Mouse (Mus musculus): Measurements from ENCODE around the gene Zfp598. TPM values are rescaled to one million over a fixed set of nuclear protein-coding genes. Genes with fewer than 3 reads are reported as not detected.

The Zfp598 gene
- polyA plus RNA-seq, 1 experiment from 2014 or later = 19.4 TPM

GRCm38 (mm10) chr17:24730787-24731186, 61.3 kb downstream of the Zfp598 start:
- H3K4me3 ChIP-seq (ENCODE audit: control insufficient read depth in 1 of 2, insufficient read depth in 1 of 2, low read depth in 1 of 2, low read length in 2 of 2) = no peak overlapping the region
- H3K9ac ChIP-seq (ENCODE audit: low read length) = no peak overlapping the region
- H3K27ac ChIP-seq (replicated peaks in 1 of 2; ENCODE audit: control insufficient read depth in 1 of 2, insufficient read depth in 1 of 2, low read depth in 2 of 2, low read length in 2 of 2) = no peak overlapping the region
- H3K4me1 ChIP-seq (ENCODE audit: control insufficient read depth in 2 of 2, insufficient read depth in 2 of 2, low read length in 2 of 2) = peaks cover 9 to 13% of the 10 kb centered on the region in 2 experiments
- no peaks in the 10 kb centered on the region for H3K27me3 ChIP-seq (ENCODE audit: control insufficient read depth, insufficient read depth, low read length)
- 78% methylated on average over 14 of the region's 14 CpGs for WGBS
- no peaks in the 10 kb centered on the region for H3K9me3 ChIP-seq (ENCODE audit: control insufficient read depth, low read length)
- no peaks in the 10 kb centered on the region for H3K36me3 ChIP-seq (ENCODE audit: control insufficient read depth, insufficient read depth, low read length)
- H3K4me2 ChIP-seq (ENCODE audit: low read length) = no peak overlapping the region
- no peak for ATAC-seq (ENCODE audit: insufficient number of reproducible peaks, insufficient read depth, low FRiP score, low read depth)

Other genes starting within 250 kb of the Zfp598 start
- gene Eci1, start 243.0 kb upstream of the Zfp598 start, polyA plus RNA-seq (2014; fragmentation: Nextera tagmentation; extraction: Ambion mirVana) = 283 and 294 TPM in 2 replicates
- gene Dnase1l2, start 226.6 kb upstream of the Zfp598 start, polyA plus RNA-seq (2014; fragmentation: Nextera tagmentation; extraction: Ambion mirVana) = 1.5 and 2.4 TPM in 2 replicates
- gene E4f1, start 199.4 kb upstream of the Zfp598 start, polyA plus RNA-seq (2014; fragmentation: Nextera tagmentation; extraction: Ambion mirVana) = 16.0 and 17.6 TPM in 2 replicates
- gene Pgp, start 199.3 kb upstream of the Zfp598 start, polyA plus RNA-seq (2014; fragmentation: Nextera tagmentation; extraction: Ambion mirVana) = 65.7 and 66.6 TPM in 2 replicates
- not detected in 2 replicates for gene Bricd5, start 195.8 kb upstream of the Zfp598 start, polyA plus RNA-seq (2014; fragmentation: Nextera tagmentation; extraction: Ambion mirVana)
- gene Mlst8, start 190.6 kb upstream of the Zfp598 start, polyA plus RNA-seq (2014; fragmentation: Nextera tagmentation; extraction: Ambion mirVana) = 15.2 and 17.5 TPM in 2 replicates
- 0.26 and 0.62 TPM in 2 replicates for gene Caskin1, start 181.1 kb upstream of the Zfp598 start, polyA plus RNA-seq (2014; fragmentation: Nextera tagmentation; extraction: Ambion mirVana)
- 68.8 and 74.4 TPM in 2 replicates for gene Traf7, start 141.7 kb upstream of the Zfp598 start, polyA plus RNA-seq (2014; fragmentation: Nextera tagmentation; extraction: Ambion mirVana)
- 1.7 and 1.9 TPM in 2 replicates for gene Rab26, start 135.5 kb upstream of the Zfp598 start, polyA plus RNA-seq (2014; fragmentation: Nextera tagmentation; extraction: Ambion mirVana)
- 16.8 and 18.0 TPM in 2 replicates for gene Pkd1, start 119.9 kb upstream of the Zfp598 start, polyA plus RNA-seq (2014; fragmentation: Nextera tagmentation; extraction: Ambion mirVana)
- gene Tsc2, start 37.1 kb upstream of the Zfp598 start, polyA plus RNA-seq (2014; fragmentation: Nextera tagmentation; extraction: Ambion mirVana) = 49.1 and 51.1 TPM in 2 replicates
- gene Nthl1, start 37.0 kb upstream of the Zfp598 start, polyA plus RNA-seq (2014; fragmentation: Nextera tagmentation; extraction: Ambion mirVana) = 7.3 and 7.7 TPM in 2 replicates
- gene Slc9a3r2, start 19.4 kb upstream of the Zfp598 start, polyA plus RNA-seq (2014; fragmentation: Nextera tagmentation; extraction: Ambion mirVana) = 59.6 and 60.9 TPM in 2 replicates
- not detected in 2 replicates for gene Npw, start 11.2 kb upstream of the Zfp598 start, polyA plus RNA-seq (2014; fragmentation: Nextera tagmentation; extraction: Ambion mirVana)
- gene Syngr3, start 20.3 kb downstream of the Zfp598 start, polyA plus RNA-seq (2014; fragmentation: Nextera tagmentation; extraction: Ambion mirVana) = 0.42 and 0.69 TPM in 2 replicates
- 29.3 and 29.7 TPM in 2 replicates for gene Gfer, start 26.5 kb downstream of the Zfp598 start, polyA plus RNA-seq (2014; fragmentation: Nextera tagmentation; extraction: Ambion mirVana)
- 0.68 and 1.1 TPM in 2 replicates for gene Noxo1, start 26.5 kb downstream of the Zfp598 start, polyA plus RNA-seq (2014; fragmentation: Nextera tagmentation; extraction: Ambion mirVana)
- 39.2 and 40.2 TPM in 2 replicates for gene Tbl3, start 38.0 kb downstream of the Zfp598 start, polyA plus RNA-seq (2014; fragmentation: Nextera tagmentation; extraction: Ambion mirVana)
- gene Rnf151, start 48.4 kb downstream of the Zfp598 start, polyA plus RNA-seq (2014; fragmentation: Nextera tagmentation; extraction: Ambion mirVana) = not detected in 2 replicates
- gene Rps2, start 48.4 kb downstream of the Zfp598 start, polyA plus RNA-seq (2014; fragmentation: Nextera tagmentation; extraction: Ambion mirVana) = 919 and 1,010 TPM in 2 replicates
- 556 and 564 TPM in 2 replicates for gene Ndufb10, start 54.8 kb downstream of the Zfp598 start, polyA plus RNA-seq (2014; fragmentation: Nextera tagmentation; extraction: Ambion mirVana)
- gene Rpl3l, start 58.1 kb downstream of the Zfp598 start, polyA plus RNA-seq (2014; fragmentation: Nextera tagmentation; extraction: Ambion mirVana) = 1.3 and 1.7 TPM in 2 replicates
- gene Msrb1, start 67.0 kb downstream of the Zfp598 start, polyA plus RNA-seq (2014; fragmentation: Nextera tagmentation; extraction: Ambion mirVana) = 26.8 and 27.2 TPM in 2 replicates
- 0.18 and 0.43 TPM in 2 replicates for gene Hs3st6, start 83.3 kb downstream of the Zfp598 start, polyA plus RNA-seq (2014; fragmentation: Nextera tagmentation; extraction: Ambion mirVana)
- not detected in 2 replicates for gene Meiob, start 134.6 kb downstream of the Zfp598 start, polyA plus RNA-seq (2014; fragmentation: Nextera tagmentation; extraction: Ambion mirVana)
- 62.7 and 68.4 TPM in 2 replicates for gene Hagh, start 170.5 kb downstream of the Zfp598 start, polyA plus RNA-seq (2014; fragmentation: Nextera tagmentation; extraction: Ambion mirVana)
- gene Fahd1, start 180.7 kb downstream of the Zfp598 start, polyA plus RNA-seq (2014; fragmentation: Nextera tagmentation; extraction: Ambion mirVana) = 46.5 and 47.2 TPM in 2 replicates
- not detected in 2 replicates for gene Igfals, start 196.3 kb downstream of the Zfp598 start, polyA plus RNA-seq (2014; fragmentation: Nextera tagmentation; extraction: Ambion mirVana)
- 37.8 and 39.8 TPM in 2 replicates for gene Nubp2, start 216.7 kb downstream of the Zfp598 start, polyA plus RNA-seq (2014; fragmentation: Nextera tagmentation; extraction: Ambion mirVana)
- 26.8 and 28.2 TPM in 2 replicates for gene Spsb3, start 217.0 kb downstream of the Zfp598 start, polyA plus RNA-seq (2014; fragmentation: Nextera tagmentation; extraction: Ambion mirVana)
- 14.7 and 16.0 TPM in 2 replicates for gene Eme2, start 225.4 kb downstream of the Zfp598 start, polyA plus RNA-seq (2014; fragmentation: Nextera tagmentation; extraction: Ambion mirVana)
- 82.1 and 82.8 TPM in 2 replicates for gene Mrps34, start 225.4 kb downstream of the Zfp598 start, polyA plus RNA-seq (2014; fragmentation: Nextera tagmentation; extraction: Ambion mirVana)
- gene Nme3, start 226.8 kb downstream of the Zfp598 start, polyA plus RNA-seq (2014; fragmentation: Nextera tagmentation; extraction: Ambion mirVana) = 39.4 and 43.9 TPM in 2 replicates